Mouse (Mus musculus) cortical plate, adult 2 months (tissue): ENCODE measurements around the gene Slc6a2.

Experiments used
- CTCF ChIP-seq: fragments of 200-500 bp; IDR thresholded peaks from 2 replicates; pipeline ENCODE4 v1.5.1; 2011; ENCODE audit warnings: mild to moderate bottlenecking, control low read depth, low read length; ENCODE audit not compliant: insufficient read depth; ENCODE audit errors: extremely low read depth
- POLR2A ChIP-seq: fragments of 200-500 bp; IDR thresholded peaks from 2 replicates; pipeline ENCODE4 v1.6.1; 2011; ENCODE audit warnings: mild to moderate bottlenecking, low read length, control low read depth; ENCODE audit not compliant: insufficient read depth; ENCODE audit errors: extremely low read depth

DNA sequence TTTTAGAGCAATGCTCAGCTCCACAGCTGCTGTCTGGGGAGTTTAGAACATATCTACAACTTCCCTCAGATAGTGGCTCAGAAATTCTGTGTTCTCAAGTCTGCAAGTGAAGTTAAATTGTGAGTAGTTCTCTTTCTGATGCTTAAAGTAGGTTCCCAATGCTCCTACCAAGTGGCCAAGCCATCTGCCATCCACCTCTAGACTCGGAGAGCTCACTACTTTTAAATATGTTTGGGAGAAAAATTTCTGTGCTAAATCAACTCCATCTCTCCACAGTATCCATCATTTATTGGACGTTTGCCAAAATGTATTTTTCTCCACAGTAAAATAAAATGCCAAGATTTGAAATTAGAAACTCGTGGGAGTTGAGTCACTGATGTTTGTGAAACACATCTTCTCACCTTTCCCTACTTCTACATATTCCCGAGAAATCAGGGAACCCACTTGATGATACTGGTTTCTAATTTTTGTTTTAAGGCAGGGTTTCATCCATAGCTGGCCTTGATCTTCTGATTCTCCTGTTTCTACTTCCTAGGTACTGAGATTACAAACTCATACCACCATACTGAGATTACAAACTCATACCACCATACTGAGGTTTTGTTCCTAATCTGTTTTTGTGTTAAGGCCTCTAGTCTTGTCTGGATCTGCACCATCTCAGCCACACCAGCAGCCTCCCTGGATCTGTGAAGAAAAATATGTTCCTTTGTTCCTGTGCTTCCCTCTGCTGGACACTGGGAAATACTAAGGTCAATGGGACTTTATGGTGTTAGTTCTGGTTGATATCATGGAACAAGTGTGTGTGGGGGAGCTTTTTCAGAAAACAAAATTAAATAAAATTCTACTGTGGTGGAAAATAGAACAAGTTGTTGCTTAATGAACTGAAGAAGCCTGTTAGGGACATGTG, 88.9 kb downstream of the Slc6a2 start:
- TF ChIP-seq CTCF: no peak
- no peak for TF ChIP-seq POLR2A
